Mouse (Mus musculus): ENCODE results near the gene Spef2. TPM values are rescaled to one million over a fixed set of nuclear protein-coding genes. Genes with fewer than 3 reads are reported as not detected.

Gene Spef2
- polyA plus RNA-seq, 1 experiment from 2014 or later, result 0.11 TPM

DNA sequence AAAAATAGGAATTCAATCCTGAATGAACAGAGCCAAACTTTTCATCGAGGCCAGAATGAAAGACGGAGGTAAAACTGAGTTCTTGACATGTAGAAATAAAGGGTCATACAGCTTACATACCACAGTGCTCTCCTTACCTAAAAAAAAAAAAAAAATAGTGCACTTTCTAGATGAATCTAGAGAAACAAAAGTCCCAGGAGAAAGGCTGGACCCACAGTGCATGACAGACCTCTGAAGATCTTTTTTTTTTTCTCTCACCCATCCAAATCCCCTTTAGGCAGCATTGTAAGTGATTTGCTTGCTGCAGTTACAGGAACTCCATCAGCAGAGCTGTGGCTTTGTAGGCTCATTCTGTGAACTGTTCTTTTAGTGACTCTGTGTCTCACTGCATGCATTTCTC, 199.7 kb downstream of the Spef2 start:
- Histone ChIP-seq H3K9ac (ENCODE audit: low read length) (no peak overlapping the region), H3K4me3 (ENCODE audit: low read depth, low read length) (no peak overlapping the region), H3K36me3 (ENCODE audit: control insufficient read depth, insufficient read depth, low read length) (no peaks in the 10 kb centered on the region), H3K4me2 (replicated peaks; ENCODE audit: low read depth) (no peak overlapping the region), H3K27ac (replicated peaks) (no peak overlapping the region), H3K27me3 (ENCODE audit: control insufficient read depth, insufficient read depth, low read length) (no peaks in the 10 kb centered on the region), H3K4me1 (replicated peaks; ENCODE audit: control insufficient read depth, insufficient read depth) (no peaks in the 10 kb centered on the region), H3K9me3 (ENCODE audit: control insufficient read depth, low read length) (no peaks in the 10 kb centered on the region)
- DNase-seq (ENCODE audit: low spot score), result no peak
- no peak for ATAC-seq (ENCODE audit: low FRiP score, low TSS enrichment)
- WGBS, result 68% methylated on average over 2 of the region's 2 CpGs
- TF ChIP-seq EP300 (optimal IDR thresholded peaks at IDR 0.05), result no peak
- TF ChIP-seq CTCF (IDR thresholded peaks at IDR 0.05; ENCODE audit: low read depth), result no peak

DNA sequence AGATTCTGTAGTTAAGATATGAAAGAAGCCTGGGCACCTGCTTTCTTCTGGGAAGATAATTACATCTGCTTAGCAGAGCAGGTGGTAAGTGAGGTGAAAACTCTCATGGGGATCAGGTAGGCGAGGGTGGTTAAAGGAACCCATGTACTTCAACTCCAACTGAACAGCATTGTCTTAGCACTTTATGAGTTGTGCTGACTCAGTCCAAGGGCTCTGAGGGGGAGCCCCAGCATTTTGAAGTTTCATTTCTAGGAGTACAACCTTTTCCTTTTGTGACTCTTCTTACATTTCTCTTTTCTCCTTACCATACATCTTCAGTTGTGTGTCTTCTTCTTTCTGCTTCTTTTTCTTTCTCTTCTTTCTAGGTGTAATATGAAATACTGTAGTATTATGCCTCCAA, 213.5 kb downstream of the Spef2 start:
- Histone ChIP-seq H3K36me3 (ENCODE audit: control insufficient read depth, insufficient read depth, low read length) (no peaks in the 10 kb centered on the region), H3K4me2 (replicated peaks; ENCODE audit: low read depth) (no peak overlapping the region), H3K4me3 (ENCODE audit: low read depth, low read length) (no peak overlapping the region), H3K27me3 (ENCODE audit: control insufficient read depth, insufficient read depth, low read length) (no peaks in the 10 kb centered on the region), H3K9ac (ENCODE audit: low read length) (no peak overlapping the region), H3K4me1 (replicated peaks; ENCODE audit: control insufficient read depth, insufficient read depth) (no peaks in the 10 kb centered on the region), H3K9me3 (ENCODE audit: control insufficient read depth, low read length) (no peaks in the 10 kb centered on the region), H3K27ac (replicated peaks) (no peak overlapping the region)
- DNase-seq (ENCODE audit: low spot score) (no peak), ATAC-seq (ENCODE audit: low FRiP score, low TSS enrichment) (no peak)
- 70% methylated on average over 1 of the region's 1 CpGs for WGBS
- TF ChIP-seq CTCF (IDR thresholded peaks at IDR 0.05; ENCODE audit: low read depth) (no peak), EP300 (optimal IDR thresholded peaks at IDR 0.05) (no peak)

DNA sequence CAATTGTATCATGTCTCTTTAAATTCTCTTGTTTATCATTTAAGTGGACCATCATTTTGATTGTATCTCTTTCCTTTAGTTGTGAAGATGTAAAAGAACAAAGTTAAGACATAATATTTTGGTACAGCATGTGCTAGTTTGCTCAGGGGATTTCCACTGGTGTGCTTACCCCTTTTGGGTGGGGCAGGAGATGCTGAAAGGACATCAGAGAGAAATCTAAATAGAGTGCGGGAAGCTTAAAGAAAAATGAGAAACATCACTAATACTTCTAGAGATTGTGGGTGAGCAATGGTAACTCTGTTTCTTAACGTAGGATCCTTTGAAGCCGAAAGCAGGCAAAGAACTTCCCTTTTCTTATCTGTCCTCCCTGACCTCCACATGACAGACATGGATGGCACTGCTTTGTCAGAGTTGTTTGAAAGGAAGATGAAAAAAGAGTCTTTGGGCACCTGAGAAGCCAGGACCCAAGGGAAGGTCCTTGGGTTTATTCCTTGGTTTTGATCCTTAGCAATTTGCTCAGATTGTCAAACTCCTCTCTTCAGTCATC, 215.2 kb downstream of the Spef2 start:
- 64% methylated on average over 3 of the region's 3 CpGs for WGBS
- no peaks in the 10 kb centered on the region for H3K27me3 ChIP-seq (ENCODE audit: control insufficient read depth, insufficient read depth, low read length)
- no peaks in the 10 kb centered on the region for H3K9me3 ChIP-seq (ENCODE audit: control insufficient read depth, low read length)
- TF ChIP-seq EP300 (optimal IDR thresholded peaks at IDR 0.05) (no peak), CTCF (IDR thresholded peaks at IDR 0.05; ENCODE audit: low read depth) (no peak)
- no peak overlapping the region for H3K4me2 ChIP-seq (replicated peaks; ENCODE audit: low read depth)
- no peak overlapping the region for H3K9ac ChIP-seq (ENCODE audit: low read length)
- DNase-seq (ENCODE audit: low spot score) (no peak), ATAC-seq (ENCODE audit: low FRiP score, low TSS enrichment) (no peak)
- H3K36me3 ChIP-seq (ENCODE audit: control insufficient read depth, insufficient read depth, low read length), result no peaks in the 10 kb centered on the region
- no peaks in the 10 kb centered on the region for H3K4me1 ChIP-seq (replicated peaks; ENCODE audit: control insufficient read depth, insufficient read depth)
- H3K27ac ChIP-seq (replicated peaks), result no peak overlapping the region
- no peak overlapping the region for H3K4me3 ChIP-seq (ENCODE audit: low read depth, low read length)

DNA sequence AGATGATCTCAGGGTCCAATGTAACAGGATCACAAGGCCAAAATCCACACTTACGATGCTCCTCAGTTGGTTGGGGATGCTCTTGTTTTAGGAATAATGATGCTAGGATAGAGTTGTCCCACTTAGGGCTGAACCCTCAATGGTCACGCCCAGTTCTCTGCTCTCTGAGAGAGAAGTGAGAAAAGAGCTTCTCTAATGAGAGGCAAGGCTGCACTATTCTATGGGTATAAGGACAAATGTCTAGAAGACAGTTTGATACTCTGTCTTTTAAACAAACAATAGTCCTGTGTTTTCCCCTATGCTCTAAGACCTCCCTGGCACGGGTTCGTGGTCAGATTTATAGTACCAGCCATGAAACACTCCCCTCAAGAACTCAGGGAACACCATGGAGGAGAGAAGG, 218.6 kb downstream of the Spef2 start, which contains the start of gene Il7r:
Il7r (minus strand) TSS at position 101 of the 400 bp plus-strand sequence.
- ATAC-seq (ENCODE audit: low FRiP score, low TSS enrichment), result no peak
- Histone ChIP-seq H3K9ac (ENCODE audit: low read length) (no peak within 1 kb of the TSS), H3K27me3 (ENCODE audit: control insufficient read depth, insufficient read depth, low read length) (no peaks in the 10 kb centered on the region), H3K4me3 (ENCODE audit: low read depth, low read length) (no peak within 1 kb of the TSS), H3K4me2 (replicated peaks; ENCODE audit: low read depth) (no peak within 1 kb of the TSS), H3K27ac (replicated peaks) (no peak within 1 kb of the TSS), H3K36me3 (ENCODE audit: control insufficient read depth, insufficient read depth, low read length) (no peaks in the 10 kb centered on the region), H3K4me1 (replicated peaks; ENCODE audit: control insufficient read depth, insufficient read depth) (no peaks in the 10 kb centered on the region), H3K9me3 (ENCODE audit: control insufficient read depth, low read length) (no peaks in the 10 kb centered on the region)
- TF ChIP-seq CTCF (IDR thresholded peaks at IDR 0.05; ENCODE audit: low read depth) (no peak), EP300 (optimal IDR thresholded peaks at IDR 0.05) (no peak)
- no peak for DNase-seq (ENCODE audit: low spot score)
- 75% methylated on average over 4 of the region's 4 CpGs for WGBS

DNA sequence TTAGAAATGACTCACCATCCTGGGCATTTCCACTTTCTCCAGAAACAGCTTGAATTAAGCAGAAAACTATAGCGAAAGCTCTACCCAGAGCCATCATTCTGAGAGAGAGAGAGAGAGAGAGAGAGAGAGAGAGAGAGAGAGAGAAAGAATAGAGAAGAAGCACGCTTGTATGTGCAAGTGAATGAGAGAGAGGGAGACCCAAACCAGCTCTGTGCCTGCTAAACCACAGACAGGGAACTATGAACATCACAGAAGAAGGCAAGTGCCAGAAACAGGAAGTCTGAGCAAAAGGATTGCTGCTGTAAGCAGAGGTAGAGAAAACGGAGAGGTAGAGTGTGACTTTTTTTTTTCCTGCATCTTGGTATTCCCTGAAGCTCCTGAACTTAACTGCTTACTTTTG, 219.0 kb downstream of the Spef2 start:
- no peak overlapping the region for H3K27ac ChIP-seq (replicated peaks)
- no peak for DNase-seq (ENCODE audit: low spot score)
- no peak overlapping the region for H3K9ac ChIP-seq (ENCODE audit: low read length)
- no peaks in the 10 kb centered on the region for H3K27me3 ChIP-seq (ENCODE audit: control insufficient read depth, insufficient read depth, low read length)
- no peak overlapping the region for H3K4me2 ChIP-seq (replicated peaks; ENCODE audit: low read depth)
- H3K4me3 ChIP-seq (ENCODE audit: low read depth, low read length), result no peak overlapping the region
- no peaks in the 10 kb centered on the region for H3K9me3 ChIP-seq (ENCODE audit: control insufficient read depth, low read length)
- 71% methylated on average over 3 of the region's 3 CpGs for WGBS
- H3K4me1 ChIP-seq (replicated peaks; ENCODE audit: control insufficient read depth, insufficient read depth), result no peaks in the 10 kb centered on the region
- no peak for ATAC-seq (ENCODE audit: low FRiP score, low TSS enrichment)
- no peaks in the 10 kb centered on the region for H3K36me3 ChIP-seq (ENCODE audit: control insufficient read depth, insufficient read depth, low read length)
- TF ChIP-seq CTCF (IDR thresholded peaks at IDR 0.05; ENCODE audit: low read depth) (no peak), EP300 (optimal IDR thresholded peaks at IDR 0.05) (no peak)

Other genes starting within 250 kb of the Spef2 start
- 0.24 and 0.34 TPM in 2 replicates for gene Il7r, start 218.7 kb downstream of the Spef2 start, polyA plus RNA-seq (2015; fragmentation: Nextera tagmentation; extraction: Ambion mirVana)

All from stomach, postnatal 0 days (tissue).